Mouse (Mus musculus): ENCODE results near the gene Klhl7. TPM values are rescaled to one million over a fixed set of nuclear protein-coding genes. Genes with fewer than 3 reads are reported as not detected.

Gene Klhl7
- polyA plus RNA-seq, 1 experiment from 2014 or later = 113 TPM

DNA sequence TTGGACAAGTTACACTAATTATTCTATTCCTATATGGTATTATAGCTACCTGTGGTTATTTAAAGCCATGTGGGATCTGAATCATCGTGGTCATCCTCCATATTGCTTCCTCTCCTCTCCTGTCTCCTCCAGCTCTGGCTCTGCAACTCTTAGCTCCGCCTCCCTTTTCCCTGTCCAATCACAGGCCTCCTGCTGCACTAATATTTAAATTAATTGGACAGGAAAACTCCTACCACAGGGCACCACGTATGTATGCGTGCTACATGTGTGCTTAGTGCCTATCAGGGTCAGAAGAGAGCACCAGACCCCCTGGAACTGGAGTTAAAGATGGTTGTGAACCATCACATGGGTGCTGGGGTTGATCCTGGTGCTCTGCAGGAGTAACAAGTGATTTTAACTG lies 88.1 kb downstream of the Klhl7 start:
- peaks cover 22% of the 10 kb centered on the region; the same call in 1 of the 2 replicates for H3K36me3 ChIP-seq
- H3K4me1 ChIP-seq = no peaks in the 10 kb centered on the region
- H3K4me3 ChIP-seq = no peak overlapping the region
- H3K9me3 ChIP-seq = 0 out of 2 replicates have a peak, but pooled peaks cover 7% of the 10 kb centered on the region
- ATAC-seq (ENCODE audit: low FRiP score, low read depth) = no peak
- H3K4me2 ChIP-seq (replicated peaks) = no peak overlapping the region
- H3K27ac ChIP-seq = no peak overlapping the region
- no peaks in the 10 kb centered on the region for H3K27me3 ChIP-seq (replicated peaks)
- WGBS = 75% methylated on average over 4 of the region's 4 CpGs
- no peak overlapping the region for H3K9ac ChIP-seq

DNA sequence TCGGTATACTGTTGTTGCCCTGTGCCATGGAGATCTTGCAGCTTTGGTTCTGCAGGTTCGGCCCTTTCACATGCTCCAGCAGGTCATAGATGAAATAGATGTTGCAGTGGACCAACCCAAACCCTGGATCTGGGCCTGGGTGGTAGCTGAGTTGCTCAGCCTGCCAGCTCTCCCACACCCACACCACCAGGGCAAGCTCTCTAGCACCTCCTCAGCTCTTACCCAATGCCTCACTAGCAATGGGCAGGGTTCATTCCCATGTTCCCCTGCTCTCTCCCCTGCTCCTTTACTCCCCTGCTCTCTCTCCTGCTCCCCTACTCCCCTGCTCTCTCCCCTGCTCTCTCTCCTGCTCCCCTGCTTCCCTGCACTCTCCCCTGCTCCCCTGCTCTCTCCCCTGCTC lies 91.4 kb downstream of the Klhl7 start:
- H3K4me2 ChIP-seq (replicated peaks) = no peak overlapping the region
- H3K27ac ChIP-seq = no peak overlapping the region
- no peak for ATAC-seq (ENCODE audit: low FRiP score, low read depth)
- no peaks in the 10 kb centered on the region for H3K9me3 ChIP-seq
- H3K36me3 ChIP-seq = no peaks in the 10 kb centered on the region
- H3K4me1 ChIP-seq = no peaks in the 10 kb centered on the region
- WGBS = 85% methylated on average over 2 of the region's 2 CpGs
- no peaks in the 10 kb centered on the region for H3K27me3 ChIP-seq (replicated peaks)
- H3K9ac ChIP-seq = no peak overlapping the region
- H3K4me3 ChIP-seq = no peak overlapping the region

- Histone ChIP-seq H3K36me3 (no peaks in the 10 kb centered on the region), H3K9ac (no peak overlapping the region), H3K9me3 (no peaks in the 10 kb centered on the region), H3K4me2 (replicated peaks) (no peak overlapping the region), H3K27me3 (replicated peaks) (no peaks in the 10 kb centered on the region), H3K27ac (no peak overlapping the region), H3K4me3 (no peak overlapping the region), H3K4me1 (no peaks in the 10 kb centered on the region)
- 84% methylated on average over 4 of the region's 4 CpGs for WGBS
- no peak for ATAC-seq (ENCODE audit: low FRiP score, low read depth)
Observed at GRCm38 (mm10) chr5:24201006-24201405, 100.6 kb downstream of the Klhl7 start.

DNA sequence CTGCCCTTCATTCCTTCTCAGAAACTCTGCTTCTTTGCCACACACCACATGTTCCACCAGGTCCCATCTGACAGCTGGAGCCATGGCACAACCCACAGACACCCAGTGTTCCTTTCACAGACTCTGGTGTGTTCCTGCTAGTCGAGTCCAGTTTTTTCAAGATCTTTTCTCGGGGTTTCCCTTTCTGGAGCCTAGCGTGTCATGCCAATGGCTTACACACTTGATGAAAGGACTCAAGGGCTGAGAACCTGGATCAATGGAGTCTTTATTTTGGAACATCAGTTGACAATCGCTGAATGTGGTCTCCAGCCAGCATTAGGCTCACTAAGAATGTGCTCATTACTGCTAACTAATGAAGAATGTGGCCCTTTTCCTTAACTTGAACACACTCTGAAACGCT lies 102.1 kb downstream of the Klhl7 start:
- no peak overlapping the region for H3K4me2 ChIP-seq (replicated peaks)
- H3K9ac ChIP-seq = no peak overlapping the region
- no peak overlapping the region for H3K27ac ChIP-seq
- H3K4me1 ChIP-seq = no peaks in the 10 kb centered on the region
- no peaks in the 10 kb centered on the region for H3K9me3 ChIP-seq
- H3K4me3 ChIP-seq = no peak overlapping the region
- no peaks in the 10 kb centered on the region for H3K36me3 ChIP-seq
- WGBS = 76% methylated on average over 5 of the region's 5 CpGs
- ATAC-seq (ENCODE audit: low FRiP score, low read depth) = no peak
- H3K27me3 ChIP-seq (replicated peaks) = no peaks in the 10 kb centered on the region

- no peak overlapping the region for H3K4me2 ChIP-seq (replicated peaks)
- no peak overlapping the region for H3K4me3 ChIP-seq
- no peak overlapping the region for H3K9ac ChIP-seq
- H3K9me3 ChIP-seq = no peaks in the 10 kb centered on the region
- H3K36me3 ChIP-seq = no peaks in the 10 kb centered on the region
- WGBS = 84% methylated on average over 5 of the region's 5 CpGs
- H3K27ac ChIP-seq = no peak overlapping the region
- no peaks in the 10 kb centered on the region for H3K27me3 ChIP-seq (replicated peaks)
- no peak for ATAC-seq (ENCODE audit: low FRiP score, low read depth)
- no peaks in the 10 kb centered on the region for H3K4me1 ChIP-seq
Observed at GRCm38 (mm10) chr5:24203266-24203665, 102.9 kb downstream of the Klhl7 start.

DNA sequence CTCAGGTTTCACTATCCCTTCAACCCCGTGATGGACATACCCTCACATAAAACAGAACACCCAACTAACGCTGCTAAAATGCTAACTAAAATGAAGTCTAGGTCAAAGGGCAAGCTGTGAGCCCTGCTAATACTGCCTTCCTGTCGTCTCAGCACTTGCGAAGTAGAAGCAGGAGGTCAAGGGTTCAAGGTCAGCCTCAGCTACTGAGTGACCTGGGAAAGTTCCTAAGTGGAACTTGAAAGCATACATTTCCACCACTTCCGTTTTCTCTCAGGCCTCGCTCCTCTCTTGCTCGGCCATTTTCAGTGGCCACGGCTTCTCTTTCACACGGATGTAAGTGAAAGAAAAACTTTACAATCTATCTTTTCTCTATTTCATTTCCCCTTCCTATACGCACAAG lies 107.6 kb downstream of the Klhl7 start:
- H3K4me1 ChIP-seq = no peaks in the 10 kb centered on the region
- no peak overlapping the region for H3K4me3 ChIP-seq
- no peak overlapping the region for H3K27ac ChIP-seq
- no peak for ATAC-seq (ENCODE audit: low FRiP score, low read depth)
- no peaks in the 10 kb centered on the region for H3K27me3 ChIP-seq (replicated peaks)
- no peaks in the 10 kb centered on the region for H3K36me3 ChIP-seq
- H3K4me2 ChIP-seq (replicated peaks) = no peak overlapping the region
- 77% methylated on average over 10 of the region's 10 CpGs for WGBS
- no peak overlapping the region for H3K9ac ChIP-seq
- H3K9me3 ChIP-seq = no peaks in the 10 kb centered on the region

- WGBS = 90% methylated on average over 5 of the region's 5 CpGs
- Histone ChIP-seq H3K27ac (no peak overlapping the region), H3K9ac (no peak overlapping the region), H3K4me3 (no peak overlapping the region), H3K36me3 (no peaks in the 10 kb centered on the region), H3K4me1 (no peaks in the 10 kb centered on the region), H3K27me3 (replicated peaks) (no peaks in the 10 kb centered on the region), H3K4me2 (replicated peaks) (no peak overlapping the region), H3K9me3 (no peaks in the 10 kb centered on the region)
- ATAC-seq (ENCODE audit: low FRiP score, low read depth) = no peak
Observed at GRCm38 (mm10) chr5:24208505-24208904, 108.1 kb downstream of the Klhl7 start.

Other genes starting within 250 kb of the Klhl7 start
- 41.0 and 42.6 TPM in 2 replicates for gene Fam126a, start 69.9 kb upstream of the Klhl7 start, polyA plus RNA-seq (2016; fragmentation: Nextera tagmentation; extraction: Ambion mirVana)
- gene Nupl2, start 64.4 kb downstream of the Klhl7 start, polyA plus RNA-seq (2016; fragmentation: Nextera tagmentation; extraction: Ambion mirVana) = 19.4 and 20.7 TPM in 2 replicates

Measured in neural tube, embryonic 12.5 days (tissue).